Mouse (Mus musculus) monocyte, adult 5-6 weeks (primary cell): ENCODE data around the gene Sds. TPM values are rescaled to one million over a fixed set of nuclear protein-coding genes. Genes with fewer than 3 reads are reported as not detected.

Experiments used
- ATAC-seq: fragments of 153-309, 156-312 bp; replicated peaks from 2 replicates; pipeline ENCODE4 v1.8.0; 2017; ENCODE audit warnings: mild to moderate bottlenecking; ENCODE audit not compliant: low TSS enrichment, insufficient number of reproducible peaks, severe bottlenecking, poor library complexity, low FRiP score
- total RNA-seq: library from RNA; stranded (forward); fragments of 200-1000, 200-491, 200-594 nt; gene quantifications from 3 replicates; pipeline ENCODE4 v1.2.3, GENCODE M21; 2017

Sds gene
- total RNA-seq, result not detected in 3 replicates

DNA sequence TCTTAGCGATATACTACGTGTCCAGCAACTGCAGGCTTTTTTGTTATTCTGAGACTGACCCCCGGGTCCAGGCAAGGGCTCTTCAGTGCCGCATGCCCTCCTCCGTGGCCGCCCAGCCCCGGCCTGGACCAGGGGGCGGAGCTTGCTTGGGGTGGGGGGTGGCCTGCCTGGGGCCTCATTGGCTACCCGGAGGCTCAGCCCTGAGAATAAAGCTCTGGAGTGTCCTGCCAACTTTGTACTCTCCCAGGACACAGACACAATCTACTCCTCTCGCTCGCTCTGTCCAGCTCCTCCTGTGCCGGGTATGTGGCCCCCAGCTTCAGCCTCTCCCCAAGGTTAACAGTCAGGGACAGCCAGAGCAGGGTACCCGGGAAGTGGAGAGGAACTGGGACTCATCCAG is at the start of gene Sds:
Gene Sds (plus strand): TSS at position 231 of the 400 bp plus-strand sequence.
- no peak for ATAC-seq

DNA sequence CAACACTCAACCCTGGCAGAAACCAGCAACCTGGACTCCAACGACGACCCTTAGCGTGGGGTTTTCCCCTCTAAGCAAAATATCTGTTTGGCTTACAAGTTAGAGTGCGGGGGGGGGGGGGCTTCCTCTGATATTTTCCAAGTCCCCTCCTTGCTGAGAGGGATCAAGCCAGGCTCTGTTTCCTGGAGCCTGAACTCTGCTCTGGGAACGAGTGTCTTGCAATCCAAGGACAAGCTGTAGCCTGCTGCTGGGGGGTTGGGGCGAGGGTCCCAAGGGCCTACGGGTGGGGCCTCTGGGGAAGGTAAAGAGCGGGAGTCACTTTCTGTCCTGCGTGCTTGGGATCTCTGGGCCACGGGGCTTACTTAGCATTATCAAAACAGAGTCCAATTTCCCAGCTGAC is 49.8 kb upstream of the Sds start:
- no peak for ATAC-seq

GRCm38 (mm10) chr5:120427451-120427938 is 48.8 kb upstream of the Sds start:
- no peak for ATAC-seq

DNA sequence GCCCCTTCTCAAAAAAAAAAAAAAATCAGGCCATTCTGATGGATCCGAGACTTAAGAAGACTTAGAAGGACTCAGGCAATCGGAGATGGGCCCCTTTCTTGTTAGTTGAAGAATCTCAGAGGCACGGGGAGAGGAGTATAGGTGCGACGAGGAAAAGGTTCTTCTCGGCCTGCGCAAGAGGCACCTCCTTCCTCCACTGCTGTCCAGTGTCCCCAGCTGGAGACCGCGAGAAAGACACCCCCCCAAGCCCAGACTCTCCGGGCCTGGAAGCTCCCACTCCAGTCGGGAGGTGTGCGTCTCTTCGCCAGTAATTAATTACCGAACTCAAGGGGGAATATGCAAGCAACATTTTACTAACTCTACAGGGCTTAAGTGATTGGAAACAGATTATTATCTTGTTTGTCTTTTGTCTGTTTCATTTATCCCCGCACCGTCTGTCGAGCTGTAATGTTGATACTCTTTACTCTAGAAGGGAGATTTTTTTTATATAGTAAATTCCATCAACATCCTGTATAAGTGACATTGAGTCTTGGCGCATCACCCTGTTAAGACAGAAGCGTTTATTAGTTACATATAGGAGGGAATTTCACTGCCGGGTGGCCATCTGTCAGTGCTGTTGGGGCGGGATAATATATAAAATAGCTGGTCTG is 48.0 kb upstream of the Sds start:
- ATAC-seq, result no peak

DNA sequence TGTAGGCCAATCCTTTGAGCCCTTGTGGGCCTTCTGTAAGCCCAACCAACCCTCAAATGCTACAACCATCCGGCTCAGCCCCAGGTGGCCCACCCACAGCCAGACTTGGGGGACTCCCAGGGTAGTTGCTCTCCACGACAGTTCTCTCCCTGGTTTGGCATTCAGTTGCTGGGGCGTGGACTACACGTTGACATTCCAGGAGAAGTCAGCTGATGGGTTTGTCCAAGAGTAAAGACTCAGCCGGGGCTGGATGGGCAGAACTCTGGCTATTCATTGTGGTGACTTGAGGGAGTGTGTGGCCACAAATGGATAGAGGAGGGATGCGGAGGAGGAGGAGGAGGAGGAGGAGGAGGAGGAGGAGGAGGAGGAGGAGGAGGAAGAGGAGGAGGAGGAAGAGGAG is 47.3 kb upstream of the Sds start:
- ATAC-seq, result no peak

DNA sequence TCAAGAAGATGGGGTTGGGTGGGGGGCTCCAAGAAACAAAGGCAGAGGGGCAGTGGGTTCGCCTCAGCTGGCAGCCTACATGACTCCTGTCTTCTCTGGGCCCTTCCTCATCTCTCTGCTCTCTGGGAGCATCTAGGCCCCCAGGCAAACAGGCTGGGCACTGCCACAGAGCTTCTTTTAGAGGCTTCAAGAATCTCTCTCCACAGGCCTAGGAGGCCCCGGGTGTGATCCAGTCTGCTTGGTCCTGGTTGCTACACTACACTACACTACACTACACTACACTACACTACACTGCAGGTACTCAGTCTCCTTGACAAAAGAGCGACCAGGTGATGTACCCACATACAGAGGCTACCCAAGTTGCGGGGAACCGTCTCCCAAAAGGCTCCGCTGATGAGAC is 46.6 kb upstream of the Sds start:
- no peak for ATAC-seq

- ATAC-seq, result no peak
Measured at GRCm38 (mm10) chr5:120431001-120431583, 45.2 kb upstream of the Sds start.

DNA sequence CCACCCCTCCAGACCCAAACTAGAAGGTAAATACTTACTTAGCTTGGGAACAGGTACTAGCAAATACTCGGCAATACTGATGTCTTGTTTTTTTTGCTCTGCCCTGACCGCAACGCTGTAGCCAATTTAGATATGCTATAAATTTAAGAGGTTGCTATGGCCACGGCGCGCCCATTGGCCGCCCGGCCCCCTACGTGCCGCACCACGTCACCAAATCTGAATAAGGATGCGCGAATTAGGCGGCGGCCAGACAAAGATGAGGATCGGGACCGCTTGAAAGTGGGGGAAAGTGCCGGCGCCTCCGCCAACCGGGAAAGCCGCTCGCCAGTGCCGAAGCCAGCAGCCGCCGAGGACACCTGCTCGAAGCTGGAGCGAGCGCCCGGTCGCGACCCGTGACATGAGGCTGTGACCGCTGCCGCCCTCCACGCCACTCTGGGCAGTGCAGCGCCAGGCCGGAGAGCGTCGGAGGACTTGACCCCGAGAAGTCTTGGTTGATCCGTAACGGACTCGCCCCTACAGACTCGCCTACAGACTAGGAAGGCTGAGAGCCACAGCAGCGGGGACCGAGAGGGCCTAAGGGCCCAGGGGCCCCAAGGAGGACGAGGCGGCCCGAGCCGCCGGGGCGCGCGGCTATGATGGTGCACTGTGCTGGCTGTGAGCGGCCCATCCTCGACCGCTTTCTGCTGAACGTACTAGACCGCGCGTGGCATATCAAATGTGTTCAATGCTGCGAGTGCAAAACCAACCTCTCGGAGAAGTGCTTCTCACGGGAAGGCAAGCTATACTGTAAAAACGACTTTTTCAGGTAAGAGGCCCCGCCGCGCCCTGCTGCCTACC is 44.5 kb upstream of the Sds start, which contains the start of gene Lhx5:
Gene Lhx5 (plus strand): TSS at position 51 of the 837 bp plus-strand sequence.
- no peak for ATAC-seq

DNA sequence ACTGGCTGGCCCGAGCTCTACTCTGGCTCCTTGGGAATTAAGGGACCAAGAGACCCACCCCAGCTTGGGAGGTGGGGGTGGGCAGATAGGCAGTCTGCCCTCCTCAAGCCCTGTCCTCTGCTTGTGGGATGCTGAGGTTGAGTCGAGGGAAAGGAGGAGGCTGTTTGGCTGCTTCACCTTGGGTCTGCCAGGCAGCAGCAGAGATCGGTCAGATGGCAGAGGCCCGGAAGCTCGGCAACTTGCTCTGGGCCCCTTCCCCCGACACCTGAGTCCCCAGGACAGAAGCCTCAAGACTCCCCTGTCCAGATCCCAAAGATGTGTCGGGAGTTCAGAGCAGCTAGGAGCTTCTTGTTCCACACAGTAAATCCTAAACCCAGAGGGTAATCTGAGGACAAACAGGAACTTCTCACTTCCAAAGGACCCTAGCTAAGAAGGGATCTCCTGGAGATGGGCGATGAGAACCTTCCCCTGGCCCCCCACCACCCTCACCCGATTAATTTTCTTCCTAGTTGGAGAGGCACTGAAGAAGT is 43.8 kb upstream of the Sds start:
- no peak for ATAC-seq

- ATAC-seq, result no peak
Measured at GRCm38 (mm10) chr5:120433135-120433760, 43.1 kb upstream of the Sds start.

DNA sequence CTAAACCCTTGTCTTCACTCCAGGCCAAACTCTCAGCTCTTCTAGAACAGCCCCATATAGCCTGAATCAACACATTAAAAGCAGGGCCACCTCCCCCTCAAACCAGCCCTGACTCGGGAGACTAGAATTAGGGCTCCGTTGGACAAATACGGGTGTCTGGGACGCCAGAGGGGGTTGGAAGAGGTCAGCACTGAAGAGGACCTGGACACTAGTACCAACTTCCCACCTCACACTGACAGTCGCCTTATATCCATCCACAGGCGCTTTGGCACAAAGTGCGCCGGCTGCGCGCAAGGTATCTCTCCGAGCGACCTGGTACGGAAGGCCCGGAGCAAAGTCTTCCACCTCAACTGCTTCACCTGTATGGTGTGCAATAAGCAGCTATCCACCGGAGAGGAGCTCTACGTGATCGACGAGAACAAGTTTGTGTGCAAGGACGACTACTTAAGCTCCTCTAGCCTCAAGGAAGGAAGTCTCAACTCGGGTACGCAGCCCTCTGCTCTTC is 42.0 kb upstream of the Sds start:
- no peak for ATAC-seq

GRCm38 (mm10) chr5:120435006-120435681 is 41.2 kb upstream of the Sds start:
- ATAC-seq, result no peak

GRCm38 (mm10) chr5:120435731-120436501 is 40.4 kb upstream of the Sds start:
- no peak for ATAC-seq

- ATAC-seq, result no peak
Measured at GRCm38 (mm10) chr5:120436885-120437495, 39.3 kb upstream of the Sds start.

- no peak for ATAC-seq
Measured at GRCm38 (mm10) chr5:120437539-120437938, 38.8 kb upstream of the Sds start.

- no peak for ATAC-seq
Measured at GRCm38 (mm10) chr5:120437986-120438385, 38.3 kb upstream of the Sds start.

- no peak for ATAC-seq
Measured at GRCm38 (mm10) chr5:120438469-120438868, 37.9 kb upstream of the Sds start.
